Mouse (Mus musculus): ENCODE results near the gene Coq6. TPM values are rescaled to one million over a fixed set of nuclear protein-coding genes. Genes with fewer than 3 reads are reported as not detected.
"Not testable (repeated sequence)": the region's sequence is repeated elsewhere in the genome, so short reads cannot be mapped to it uniquely, and the experiment has no call there.

Gene Coq6
- 10 to 100 TPM; 22.9 to 23.6 TPM for total RNA-seq (2021)
- long read RNA-seq, experiment 1, transcript Coq6-201 (12 exons, 1,602 nt): major isoform, 6 of 14 reads
- long read RNA-seq, experiment 1, partial matches to known transcripts: 2 of 14 reads
- long read RNA-seq, experiment 1, other reads (novel, unspliced or antisense): 6 of 14 reads
- long read RNA-seq, experiment 2, transcript Coq6-201 (12 exons, 1,602 nt): major isoform, 11 of 20 reads
- long read RNA-seq, experiment 2, partial matches to known transcripts: 3 of 20 reads
- long read RNA-seq, experiment 2, other reads (novel, unspliced or antisense): 6 of 20 reads

DNA sequence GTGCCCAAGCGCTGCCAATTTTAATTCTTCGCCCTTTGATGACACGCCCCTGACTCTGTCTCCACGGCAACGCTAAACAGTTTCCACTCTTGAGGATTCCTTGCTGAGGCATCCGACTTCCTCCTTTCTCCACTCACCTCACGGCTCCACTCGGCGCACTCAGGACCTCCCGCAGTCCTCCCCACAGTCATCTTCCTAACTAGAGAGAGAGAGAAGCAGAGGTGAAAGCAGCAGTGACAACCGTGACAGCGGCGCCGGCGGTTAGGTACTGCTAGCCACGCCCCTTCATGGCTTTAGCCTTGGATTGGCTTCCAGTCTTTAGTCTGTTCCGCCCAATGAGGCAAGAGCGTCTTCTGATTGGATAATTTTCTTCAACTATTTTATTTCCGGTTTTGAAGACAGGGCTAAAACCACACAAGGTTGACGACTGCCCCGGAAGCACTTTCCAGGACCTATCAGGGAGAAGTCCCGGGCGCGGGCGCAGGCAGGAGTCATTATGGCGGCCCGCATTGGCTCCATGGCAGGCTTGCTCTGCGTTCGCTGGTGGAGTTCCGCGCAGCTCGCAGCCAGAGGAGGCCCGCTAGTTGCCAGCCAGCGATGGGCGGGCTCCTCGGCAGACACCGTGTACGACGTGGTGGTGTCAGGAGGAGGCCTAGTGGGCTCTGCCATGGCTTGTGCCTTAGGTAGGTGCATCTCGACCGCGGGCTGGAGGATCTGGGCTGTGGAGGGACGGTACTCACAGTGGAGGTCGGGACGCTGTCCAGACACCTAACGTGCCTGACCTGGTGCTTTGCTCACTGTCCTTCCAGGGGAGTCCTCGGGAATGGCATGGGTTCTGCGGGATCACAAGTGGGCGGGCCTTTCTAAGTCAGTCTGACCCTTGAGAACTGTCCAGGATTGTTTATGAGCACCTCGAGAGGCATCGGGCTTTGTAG, at the start of gene Coq6, which contains the start of gene Fam161b:
Gene Coq6 (plus strand): TSS at position 103 of the 935 bp plus-strand sequence.
Gene Fam161b (minus strand): TSS at position 279 of the 935 bp plus-strand sequence.
- DNase-seq (ENCODE audit: low spot score in 2 of 2): peak; percentile 89 to 97

DNA sequence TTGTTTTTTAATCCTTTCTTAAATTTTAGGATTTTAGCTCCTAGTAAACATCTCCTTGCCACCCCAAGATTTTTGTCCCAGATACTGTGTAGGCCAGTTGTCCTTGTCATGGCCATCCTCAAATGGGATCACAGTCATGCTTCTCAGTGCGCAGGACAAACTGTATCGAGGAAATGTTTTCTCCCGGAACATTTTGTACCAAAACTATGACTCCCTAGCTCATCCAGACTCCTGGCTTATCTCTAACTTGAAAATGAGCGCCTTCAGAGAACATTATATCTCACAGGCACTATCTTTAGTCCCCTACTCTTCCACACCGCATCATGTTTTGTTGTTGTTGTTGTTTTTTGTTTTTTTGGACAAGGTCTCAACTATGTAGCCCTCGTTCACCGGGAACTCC, 45.5 kb upstream of the Coq6 start:
- no peak for DNase-seq (ENCODE audit: low spot score in 2 of 2)

DNA sequence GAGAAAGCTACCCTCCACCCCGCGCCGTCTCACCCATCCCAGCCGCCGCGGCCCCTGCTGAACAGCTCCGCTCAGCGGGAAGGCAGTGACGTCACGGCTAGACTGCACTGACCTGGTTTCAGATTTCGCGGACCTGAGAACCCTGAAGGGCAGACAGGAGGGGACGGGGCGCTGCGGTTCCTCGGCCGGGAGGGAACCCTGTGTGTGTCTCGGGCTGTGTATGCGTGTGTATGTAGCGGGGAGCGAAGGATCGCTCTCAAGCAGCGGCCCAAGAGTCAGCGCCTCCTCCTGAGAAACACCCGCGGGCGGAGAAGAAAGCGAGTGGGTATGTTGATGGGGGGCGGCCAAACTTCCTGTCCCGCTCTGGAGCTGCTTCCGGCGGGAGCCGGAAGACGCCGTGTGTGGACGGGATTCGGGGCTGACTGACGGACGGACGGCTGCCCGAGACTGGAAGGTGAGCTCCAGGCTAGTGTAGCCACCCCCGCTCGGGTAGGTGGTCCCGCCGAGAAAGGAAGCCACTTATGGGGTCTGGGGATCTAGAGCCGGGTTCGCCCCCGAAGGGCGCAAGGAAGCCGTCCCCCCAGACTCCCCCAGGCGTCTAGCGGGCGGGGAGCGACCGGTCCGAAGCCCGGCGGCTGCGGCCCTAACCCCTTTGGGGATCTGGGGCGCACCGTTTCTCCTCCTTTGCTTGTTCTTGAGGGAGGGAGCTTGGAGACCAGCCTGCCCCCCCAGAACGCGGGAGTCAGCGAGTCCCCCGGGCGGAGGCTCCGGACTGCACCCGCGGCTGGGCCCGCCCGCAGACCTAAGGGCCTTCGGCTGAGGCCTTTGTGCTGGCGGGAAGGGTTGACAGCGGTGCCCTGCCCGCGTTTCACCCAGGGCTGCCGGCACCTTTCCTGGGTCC, 44.5 kb upstream of the Coq6 start, which contains the start of gene Zfp410:
Gene Zfp410 (plus strand): TSS at position 132 of the 901 bp plus-strand sequence.
- DNase-seq (ENCODE audit: low spot score in 2 of 2): peak; percentile 80

DNA sequence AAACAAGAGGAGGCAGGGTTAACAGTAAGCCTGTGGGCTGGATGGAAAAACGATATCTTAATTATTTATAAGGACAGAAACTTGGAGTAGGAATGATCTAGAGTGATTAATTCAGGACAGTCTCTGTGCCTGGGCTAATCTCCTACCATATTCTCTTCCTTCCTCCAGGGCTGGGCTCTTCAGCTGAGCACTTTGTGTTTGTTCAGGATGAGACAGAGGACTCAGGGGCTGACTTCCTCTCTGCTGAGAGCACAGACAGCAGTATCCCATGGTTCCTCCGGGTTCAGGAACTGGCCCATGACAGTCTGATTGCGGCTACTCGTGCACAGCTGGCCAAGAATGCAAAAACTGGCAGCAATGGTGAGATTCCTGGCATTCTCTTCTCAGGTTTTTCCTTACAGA, 34.3 kb upstream of the Coq6 start:
- no peak for DNase-seq (ENCODE audit: low spot score in 2 of 2)

DNA sequence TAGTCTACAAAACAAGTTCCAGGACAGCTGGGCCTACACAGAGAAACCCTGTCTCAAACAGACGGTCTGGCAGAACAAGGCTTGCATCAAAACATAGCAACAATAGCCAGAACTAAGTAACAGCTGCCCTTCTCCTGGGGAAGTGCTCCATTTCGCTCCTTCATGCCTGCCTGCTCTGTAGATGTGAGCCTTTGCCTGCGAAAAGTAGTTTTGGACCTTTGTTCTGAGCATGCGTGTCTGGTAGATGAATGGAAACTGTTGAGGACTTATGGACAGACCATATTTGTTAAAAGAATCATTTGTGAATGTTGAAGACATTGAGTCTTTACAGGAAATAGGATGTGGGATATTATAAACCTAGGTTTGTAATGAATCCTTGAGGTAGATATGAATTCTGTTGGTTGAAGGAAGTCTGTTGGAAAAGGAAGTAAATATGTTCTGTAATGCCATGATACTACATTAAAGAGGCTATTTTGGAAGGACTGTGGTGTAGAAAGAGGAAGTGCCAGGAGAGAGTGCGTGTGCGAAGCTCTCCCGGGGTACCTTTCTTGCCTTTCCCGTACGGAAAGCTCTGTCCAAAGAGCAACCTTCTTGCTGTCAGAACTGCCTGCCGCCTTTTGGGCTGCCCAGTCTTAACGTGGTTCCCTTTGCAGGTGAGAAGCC, 24.4 kb upstream of the Coq6 start:
- DNase-seq (ENCODE audit: low spot score in 2 of 2): no peak

DNA sequence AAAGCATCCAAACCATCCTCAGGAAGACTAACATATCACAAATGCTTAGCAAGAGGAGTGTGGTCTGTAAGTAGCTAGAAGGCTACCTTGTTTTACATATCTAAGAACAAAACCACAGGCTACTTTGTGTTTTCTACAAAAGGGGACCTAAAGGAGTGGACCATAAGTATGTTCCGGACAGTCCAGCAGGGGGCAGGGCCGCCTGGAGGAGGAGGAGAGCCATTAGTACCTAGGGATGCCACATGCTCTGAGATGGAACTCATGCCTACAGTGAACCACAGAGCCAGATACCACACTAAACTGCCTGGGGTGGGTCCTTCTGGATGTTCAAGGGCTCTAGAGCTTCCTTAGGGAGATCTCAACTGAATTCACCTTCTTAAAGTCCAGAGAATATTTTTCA, 14.3 kb upstream of the Coq6 start:
- no peak for DNase-seq (ENCODE audit: low spot score in 2 of 2)

DNA sequence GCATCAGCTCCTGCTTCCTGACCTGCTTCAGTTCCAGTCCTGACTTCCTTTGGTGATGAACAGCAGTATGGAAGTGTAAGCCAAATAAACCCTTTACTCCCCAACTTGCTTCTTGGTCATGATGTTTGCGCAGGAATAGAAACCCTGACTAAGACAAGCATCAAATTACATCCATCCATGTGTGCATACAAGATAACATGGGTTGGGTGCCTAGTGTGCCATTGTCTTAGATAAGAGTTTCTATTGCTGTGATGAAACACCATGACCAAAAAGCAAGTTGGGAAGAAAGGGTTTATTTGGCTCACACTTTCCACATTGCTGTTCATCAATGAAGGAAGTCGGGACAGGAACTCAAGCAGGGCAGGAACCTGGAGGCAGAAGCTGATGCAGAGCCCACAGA, 2.8 kb upstream of the Coq6 start:
- not testable (repeated sequence) for DNase-seq (ENCODE audit: low spot score in 2 of 2)

DNA sequence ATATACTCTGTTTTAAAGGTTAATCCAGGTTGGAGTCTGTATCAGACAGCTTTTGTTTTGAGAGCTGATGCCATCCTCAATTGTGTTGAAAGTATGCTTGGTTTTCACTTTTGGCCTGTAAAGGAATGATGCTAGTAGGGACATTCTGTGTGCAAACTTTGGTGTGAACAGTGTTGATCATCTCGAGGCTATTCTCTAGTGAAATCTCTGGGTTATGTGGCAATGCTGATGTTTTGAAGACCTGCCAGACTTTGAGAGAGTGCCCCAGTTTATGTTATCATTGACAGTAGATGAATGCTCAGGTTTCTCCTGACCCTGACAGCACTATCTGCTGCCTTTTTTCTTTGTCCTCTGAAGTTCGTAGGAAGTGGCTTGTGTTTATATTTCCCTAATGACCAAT, 1.4 kb downstream of the Coq6 start:
- DNase-seq (ENCODE audit: low spot score in 2 of 2): no peak

DNA sequence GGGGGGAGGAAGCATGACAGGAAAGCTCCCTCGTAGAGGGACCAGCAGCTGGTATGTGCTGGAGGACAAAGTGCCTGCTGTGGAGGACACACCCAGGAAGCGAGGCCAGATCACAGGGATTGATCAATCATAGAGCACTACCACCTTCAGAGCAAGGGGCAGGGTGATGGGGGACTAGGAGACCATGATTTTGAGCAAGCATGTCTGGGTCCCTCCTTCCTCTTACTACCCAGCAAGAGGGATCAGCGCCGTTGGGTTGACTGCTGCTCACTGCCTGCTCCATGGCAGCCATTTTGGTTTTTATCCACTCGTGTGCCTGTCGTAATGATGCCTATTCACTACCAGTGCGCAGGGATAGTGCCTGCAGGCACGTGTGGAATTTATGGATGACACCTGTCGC, 2.8 kb downstream of the Coq6 start:
- DNase-seq (ENCODE audit: low spot score in 2 of 2): no peak

DNA sequence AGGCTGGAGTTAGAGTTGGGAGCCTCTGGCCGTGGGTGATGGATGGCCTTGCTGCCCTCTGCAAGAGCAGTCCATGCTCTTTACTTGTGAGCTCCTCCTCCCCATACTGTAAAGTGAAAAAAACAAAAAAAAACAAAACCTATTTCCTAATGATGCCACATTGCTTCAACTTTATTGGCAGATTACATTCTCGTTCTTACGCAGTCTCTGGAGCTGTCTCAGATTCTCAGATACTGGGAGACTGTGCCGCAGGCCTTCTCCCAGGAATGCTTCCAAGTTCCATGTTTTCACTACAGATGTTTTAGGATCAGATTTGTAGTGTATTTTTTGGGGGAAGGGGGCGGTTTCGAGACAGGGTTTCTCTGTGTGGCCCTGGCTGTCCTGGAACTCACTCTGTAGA, 3.7 kb downstream of the Coq6 start:
- no peak for DNase-seq (ENCODE audit: low spot score in 2 of 2)

DNA sequence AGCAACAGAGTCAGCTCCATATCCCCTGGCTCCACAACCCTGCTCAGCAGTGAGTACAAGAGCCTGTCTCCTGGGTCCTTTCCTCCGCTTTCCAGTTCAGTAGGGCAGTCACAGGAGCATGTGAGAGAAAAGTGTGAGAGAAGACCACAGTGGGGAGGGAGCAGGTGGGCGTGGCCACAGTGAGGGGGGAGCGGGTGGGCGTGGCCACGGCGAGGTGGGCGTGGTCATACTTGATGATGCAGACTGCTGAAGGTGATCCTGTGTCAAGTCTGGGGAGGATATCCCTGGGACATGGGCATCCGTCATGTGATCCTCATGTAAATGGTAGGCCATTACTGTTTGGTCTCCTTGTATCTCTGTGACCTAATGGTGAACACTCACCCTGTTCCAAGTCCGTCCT, 5.5 kb downstream of the Coq6 start:
- DNase-seq (ENCODE audit: low spot score in 2 of 2): no peak

DNA sequence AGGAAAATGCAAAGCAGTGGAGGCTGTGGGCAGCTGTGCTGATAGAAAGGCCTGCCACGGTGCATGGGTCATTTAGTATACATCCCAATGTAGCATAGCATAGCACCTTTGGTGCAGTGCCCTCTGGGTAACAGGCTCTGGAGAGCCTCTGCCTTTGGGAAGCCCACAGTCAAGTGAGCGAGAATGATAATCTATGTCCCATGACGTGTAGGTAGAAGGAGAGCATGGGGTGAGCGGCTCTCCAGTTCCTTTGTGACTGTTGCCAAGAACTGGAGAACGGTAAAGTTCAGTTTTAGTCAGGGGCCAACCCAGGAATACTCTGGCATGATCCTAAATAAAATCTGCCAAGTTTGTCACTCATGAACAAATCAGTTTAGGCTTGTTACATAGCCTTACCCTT, 10.2 kb downstream of the Coq6 start:
- DNase-seq (ENCODE audit: low spot score in 2 of 2): no peak

DNA sequence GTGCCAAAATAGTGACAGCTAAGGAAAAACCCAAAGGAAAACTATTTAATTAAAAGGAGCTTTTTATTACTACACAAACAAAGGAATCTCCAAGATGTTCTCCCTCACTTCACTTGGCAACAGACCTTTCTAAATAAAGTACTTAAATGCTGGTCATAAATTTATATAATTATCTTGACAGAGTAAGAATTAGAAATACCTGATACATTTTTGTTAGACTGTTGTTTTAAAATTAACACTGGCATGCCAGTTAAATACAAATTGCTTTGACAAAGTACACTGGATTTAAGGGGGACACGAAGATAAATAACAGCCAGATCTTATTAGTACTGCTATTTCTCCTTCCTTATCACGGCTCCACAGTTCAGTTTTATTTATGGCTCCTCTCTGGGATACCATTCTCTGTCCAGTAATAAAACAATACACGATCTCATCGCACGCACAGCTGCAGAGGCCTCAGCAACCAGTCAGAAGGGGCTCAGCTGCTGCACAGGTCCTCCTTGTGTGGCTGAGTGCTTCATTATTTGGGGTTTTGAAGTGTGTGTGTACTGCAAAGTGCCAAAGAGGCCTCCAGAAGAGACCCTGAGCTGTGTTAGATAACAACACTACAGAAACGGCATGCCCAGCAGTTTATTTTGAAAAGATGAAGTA, 12.5 kb downstream of the Coq6 start:
- no peak for DNase-seq (ENCODE audit: low spot score in 2 of 2)

DNA sequence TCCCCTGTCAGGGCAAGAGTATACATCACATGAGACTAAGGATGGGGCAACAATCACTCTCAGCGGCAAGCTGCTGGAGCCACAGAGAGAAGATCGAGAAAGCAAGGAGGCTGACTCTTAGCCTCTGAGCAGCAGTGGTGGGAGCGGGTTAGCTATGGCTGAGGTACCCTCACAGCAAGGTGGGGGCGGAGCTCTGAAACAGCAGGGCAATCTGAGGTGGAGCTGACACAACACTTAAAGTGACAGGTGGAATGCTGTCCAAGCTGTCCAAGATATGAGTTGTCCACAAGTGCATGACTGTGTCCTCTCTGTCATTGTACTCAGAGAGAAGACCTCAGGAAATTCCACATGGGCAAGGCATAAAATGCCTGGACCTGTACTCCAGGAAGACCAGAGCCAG, 20.9 kb downstream of the Coq6 start:
- no peak for DNase-seq (ENCODE audit: low spot score in 2 of 2)

DNA sequence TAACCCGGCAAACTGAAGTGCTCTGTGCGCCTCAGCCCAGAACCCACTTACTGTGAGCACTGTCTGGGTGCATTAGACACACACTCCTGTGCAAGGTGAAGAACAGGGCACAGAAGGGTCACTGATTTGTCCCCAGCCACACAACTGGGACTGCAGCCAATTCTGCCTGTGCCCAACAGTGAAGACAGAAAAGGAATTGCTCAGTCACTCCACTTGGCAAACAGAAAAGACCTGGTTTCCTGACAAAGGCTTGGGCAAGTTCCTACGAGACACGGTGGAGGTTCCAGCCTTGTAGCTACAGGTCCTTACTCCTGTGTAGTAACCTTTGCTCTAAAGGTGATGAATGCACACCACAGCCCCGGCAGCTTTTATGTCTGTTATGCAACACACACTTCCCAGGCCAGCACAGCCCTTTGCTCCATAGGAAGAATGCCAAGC, 23.2 kb downstream of the Coq6 start:
- DNase-seq (ENCODE audit: low spot score in 2 of 2): peak in 1 of 2 experiments; percentile 5

DNA sequence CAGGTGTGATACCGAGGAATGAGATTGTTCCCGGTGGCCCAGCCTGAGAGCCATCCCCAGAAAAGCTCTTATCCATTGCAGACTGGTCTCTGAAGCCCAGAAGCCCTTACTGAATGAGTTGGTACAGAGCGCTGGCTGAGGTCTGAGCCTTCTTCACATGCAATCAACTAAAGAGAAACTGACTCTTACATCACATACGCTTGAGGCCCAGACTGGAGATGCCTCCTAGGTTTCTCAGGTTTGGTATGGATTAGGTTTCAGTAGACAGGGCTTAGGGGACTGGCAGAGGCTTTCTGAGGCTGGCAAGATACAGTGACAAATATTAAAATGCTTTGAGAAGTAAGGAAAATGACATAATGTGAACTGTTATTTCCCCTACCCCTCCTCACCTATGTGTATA, 24.0 kb downstream of the Coq6 start:
- DNase-seq (ENCODE audit: low spot score in 2 of 2): no peak

DNA sequence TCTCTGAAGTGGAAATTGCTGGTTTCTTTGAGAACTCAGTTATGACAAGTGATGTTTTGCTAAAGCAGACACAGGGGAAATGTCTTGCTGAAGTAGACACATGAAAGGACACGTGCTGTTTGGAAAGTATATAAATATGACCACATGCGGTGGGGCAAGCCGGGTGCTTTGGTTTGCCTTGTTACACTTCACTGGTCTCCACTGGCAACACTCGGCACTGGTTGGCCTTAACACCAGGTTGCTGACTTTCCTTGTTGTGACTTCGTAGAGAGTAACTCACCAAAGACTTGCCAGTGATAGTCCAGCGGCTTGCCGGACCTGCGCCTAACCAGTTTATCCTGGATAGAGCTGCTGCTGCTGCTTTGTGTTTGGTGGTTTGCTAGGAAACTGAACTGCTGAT, 26.6 kb downstream of the Coq6 start:
- DNase-seq (ENCODE audit: low spot score in 2 of 2): no peak

DNA sequence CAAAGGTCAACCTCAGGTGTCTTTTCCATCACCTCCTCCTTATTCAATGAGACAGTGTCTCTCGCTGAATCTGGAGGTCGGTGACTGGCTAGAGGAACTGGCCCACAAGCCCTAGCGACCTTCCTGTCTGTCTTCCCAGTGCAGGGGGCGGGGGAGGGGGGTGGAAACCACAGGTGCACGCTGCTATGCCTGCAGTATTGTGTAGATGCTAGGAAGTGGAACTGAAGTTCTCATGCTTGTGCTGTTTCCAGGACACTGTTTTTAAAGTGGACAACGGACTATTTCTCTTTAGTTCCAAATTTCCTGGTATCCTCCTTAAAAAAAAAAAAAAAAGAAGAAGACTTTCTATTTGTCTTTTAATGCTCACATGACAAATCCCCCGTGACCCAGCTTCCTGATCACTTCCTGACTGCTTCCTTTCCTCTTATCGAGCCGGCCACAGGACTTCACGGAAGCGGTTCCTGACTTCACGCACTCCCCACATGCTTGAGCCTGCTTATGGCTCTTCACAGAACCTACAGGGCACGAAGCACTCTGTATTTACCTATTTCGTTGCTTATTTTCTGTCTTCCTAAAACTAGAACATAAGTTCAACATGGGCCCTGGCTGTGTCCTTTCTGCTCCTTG, 27.4 kb downstream of the Coq6 start:
- DNase-seq (ENCODE audit: low spot score in 2 of 2): no peak

DNA sequence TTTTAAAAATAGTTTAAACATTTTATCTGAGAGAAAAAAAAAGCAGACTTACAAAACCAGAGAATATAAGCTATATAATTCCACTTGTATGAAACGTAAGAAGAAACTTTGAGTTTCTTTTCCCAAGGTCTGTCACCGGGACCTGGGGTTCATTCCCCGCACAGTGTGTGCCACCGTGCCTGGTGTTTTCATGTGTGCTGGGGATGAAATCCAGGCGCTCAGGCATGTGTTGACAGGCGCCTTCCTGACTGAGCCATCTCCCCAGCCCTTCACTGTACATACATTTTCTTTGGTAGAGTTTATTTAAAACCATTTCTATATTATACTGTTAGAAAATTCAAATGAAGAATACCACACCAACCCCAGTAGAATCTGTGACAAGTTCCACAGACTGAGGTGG, 28.9 kb downstream of the Coq6 start:
- DNase-seq (ENCODE audit: low spot score in 2 of 2): no peak

DNA sequence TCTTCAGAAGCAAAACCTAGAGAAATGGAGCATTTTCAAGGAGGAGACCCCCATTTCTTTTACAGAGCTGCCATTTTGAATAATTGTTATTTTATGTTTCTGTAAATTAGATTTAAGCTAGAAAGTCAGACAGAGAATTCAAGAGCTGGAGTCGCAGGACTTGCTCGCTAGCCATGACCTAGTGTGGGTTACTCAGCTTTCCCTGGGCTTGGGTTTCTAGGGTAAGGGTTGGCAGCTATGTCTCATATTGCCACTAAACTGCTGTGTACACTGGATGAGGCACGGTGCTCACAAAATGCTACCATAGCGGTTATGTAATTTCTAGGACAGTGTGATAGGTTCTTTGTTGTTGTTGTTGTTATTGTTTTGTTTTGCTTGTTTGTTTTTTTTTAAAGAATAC, 31.2 kb downstream of the Coq6 start:
- DNase-seq (ENCODE audit: low spot score in 2 of 2): no peak
